In the genomic region with DNA sequence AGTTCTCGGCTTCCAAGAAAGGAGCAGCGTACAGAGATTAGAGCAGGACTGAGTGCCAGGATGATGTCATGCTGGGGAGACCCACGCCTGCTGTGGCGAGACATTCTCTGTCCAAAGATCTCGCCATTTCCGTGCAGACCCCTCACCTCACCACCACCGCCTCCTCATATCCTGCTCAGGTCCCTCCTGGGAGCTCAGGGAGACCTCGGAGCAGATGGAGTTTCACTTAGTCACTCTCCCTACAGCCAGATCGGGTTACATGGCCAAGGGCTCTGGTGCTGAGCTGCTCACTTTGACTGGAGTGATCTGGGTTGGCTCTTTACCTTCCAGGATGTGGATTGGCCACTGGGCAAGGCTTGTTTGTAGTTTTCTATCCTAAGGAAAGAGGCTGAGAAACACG, we compare ENCODE assay signal across 10 mouse cellular contexts. TPM values are rescaled to one million over a fixed set of nuclear protein-coding genes. Genes with fewer than 3 reads are reported as not detected.
A peak's percentile ranks its signal among the peaks of the same experiment; 100 is the strongest.
DNase-seq lines count a peak whose midpoint lies in the region; ATAC-seq and TF ChIP-seq lines count a peak whose summit lies in the region.
"Had no signal": no experiment of that assay in that cellular context is flagged by ENCODE, and none has a peak within 500 bp of the region (broad histone marks: within the 10 kb centered on the region; RNA-seq: fewer than 3 reads in every experiment).

No protein-coding gene starts in this region.

- TF ChIP-seq POLR2A in lung, adult 2 months (IDR thresholded peaks at IDR 0.05; ENCODE audit: borderline replicate concordance, extremely low read depth, low read depth, low read length) = no peak

- peak overlapping the region; percentile 17; the same call in 1 of the 2 replicates for H3K4me2 ChIP-seq in lung, postnatal 0 days (replicated peaks; ENCODE audit: low read depth, low read length)
- peak overlapping the region; percentile 20; the same call in 1 of the 2 replicates for H3K4me2 ChIP-seq in forebrain, embryonic 16.5 days (ENCODE audit: low read length)
- H3K4me2 ChIP-seq: liver, embryonic 12.5 days had no signal

- no peak overlapping the region for H3K4me3 ChIP-seq in lung, postnatal 0 days (ENCODE audit: low read depth, low read length)
- H3K4me3 ChIP-seq in lung, adult 2 months (replicated peaks; ENCODE audit: extremely low read depth, low read depth, low read length) = no peak overlapping the region
- H3K4me3 ChIP-seq in forebrain, embryonic 16.5 days (replicated peaks; ENCODE audit: low read length) = no peak overlapping the region
- H3K4me3 ChIP-seq: liver, embryonic 12.5 days had no signal

- no peak for TF ChIP-seq EP300 in lung, postnatal 0 days (IDR thresholded peaks at IDR 0.05)

- no peak for ATAC-seq in lung, postnatal 0 days
- ATAC-seq in forebrain, embryonic 16.5 days = peak; percentile 43
- ATAC-seq in erythroid progenitor cell, adult 5-6 weeks (replicated peaks; ENCODE audit: low FRiP score, poor library complexity, severe bottlenecking) = no peak
- ATAC-seq: intestine, embryonic 16.5 days; liver, embryonic 12.5 days had no signal

- no peaks in the 10 kb centered on the region for H3K9me3 ChIP-seq in lung, postnatal 0 days (ENCODE audit: low read length)
- H3K9me3 ChIP-seq in forebrain, embryonic 16.5 days (ENCODE audit: control insufficient read depth, low read length) = no peaks in the 10 kb centered on the region
- H3K9me3 ChIP-seq: liver, embryonic 12.5 days had no signal

- no peaks in the 10 kb centered on the region for H3K4me1 ChIP-seq in lung, postnatal 0 days (ENCODE audit: insufficient read depth, low read depth, low read length)
- no peaks in the 10 kb centered on the region for H3K4me1 ChIP-seq in lung, adult 2 months (ENCODE audit: control insufficient read depth, insufficient read depth, low read length)
- peaks cover 4% of the 10 kb centered on the region; the same call in 1 of the 2 replicates for H3K4me1 ChIP-seq in forebrain, embryonic 16.5 days (replicated peaks; ENCODE audit: control insufficient read depth, insufficient read depth, low read length)
- H3K4me1 ChIP-seq: liver, embryonic 12.5 days had no signal

- no peak for TF ChIP-seq CTCF in lung, postnatal 0 days (IDR thresholded peaks at IDR 0.05)
- no peak for TF ChIP-seq CTCF in lung, adult 2 months (IDR thresholded peaks at IDR 0.05; ENCODE audit: insufficient read depth, low read length)

- 26% methylated on average over 10 of the region's 10 CpGs for WGBS in lung, postnatal 0 days
- 27% methylated on average over 10 of the region's 10 CpGs for WGBS in lung, adult 2 months
- WGBS in forebrain, embryonic 16.5 days = 53% methylated on average over 10 of the region's 10 CpGs

- H3K9ac ChIP-seq in lung, postnatal 0 days (replicated peaks; ENCODE audit: low read depth) = no peak overlapping the region
- no peak overlapping the region for H3K9ac ChIP-seq in forebrain, embryonic 16.5 days (replicated peaks; ENCODE audit: low read depth, low read length)
- H3K9ac ChIP-seq: liver, embryonic 12.5 days had no signal

- no peaks in the 10 kb centered on the region for H3K27me3 ChIP-seq in lung, postnatal 0 days (replicated peaks; ENCODE audit: insufficient read depth, low read length)
- H3K27me3 ChIP-seq in forebrain, embryonic 16.5 days (replicated peaks; ENCODE audit: control insufficient read depth, insufficient read depth, low read length) = no peaks in the 10 kb centered on the region
- H3K27me3 ChIP-seq: liver, embryonic 12.5 days had no signal

- H3K27ac ChIP-seq in lung, postnatal 0 days (ENCODE audit: low read length) = no peak overlapping the region
- H3K27ac ChIP-seq in forebrain, embryonic 16.5 days (ENCODE audit: low read length) = no peak overlapping the region
- H3K27ac ChIP-seq: liver, embryonic 12.5 days had no signal

- peak; percentile 8 to 19 for DNase-seq in cerebellum, postnatal 25 days
- no peak for DNase-seq in cerebellum, postnatal 4 days (ENCODE audit: low spot score in 2 of 2)
- no peak for DNase-seq in lung, postnatal 0 days (ENCODE audit: low spot score)
- no peak for DNase-seq in lung, adult 2 months
- peak; percentile 22 for DNase-seq in skeletal muscle tissue, adult 2 months (ENCODE audit: low read depth, low spot score)
- DNase-seq in testis, postnatal 14 days (ENCODE audit: low spot score) = no peak

- no peaks in the 10 kb centered on the region for H3K36me3 ChIP-seq in lung, postnatal 0 days (ENCODE audit: insufficient read depth, low read length)
- no peaks in the 10 kb centered on the region for H3K36me3 ChIP-seq in forebrain, embryonic 16.5 days (ENCODE audit: control insufficient read depth, insufficient read depth)
- H3K36me3 ChIP-seq: liver, embryonic 12.5 days had no signal

RNA-seq across cellular contexts. Expression of a gene that starts 18.5 kb away (rescaled TPM):
- polyA plus RNA-seq in lung, postnatal 0 days (2015; fragmentation: Nextera tagmentation; extraction: Ambion mirVana) = 34.3 and 38.7 TPM in 2 replicates
- polyA plus RNA-seq in lung, adult 2 months (2012; rRNA removed) = 6.6 and 7.3 TPM in 2 replicates
- polyA plus RNA-seq in forebrain, embryonic 16.5 days (2015; fragmentation: Nextera tagmentation; extraction: Ambion mirVana) = 44.1 and 67.1 TPM in 2 replicates
- total RNA-seq in erythroid progenitor cell, adult 5-6 weeks (2015; ENCODE audit: low replicate concordance) = 1.7 and 2.9 TPM in 2 replicates
- total RNA-seq in erythroid progenitor cell, adult 5-6 weeks (2017; ENCODE audit: low replicate concordance) = 2.1 and 3.0 TPM in 2 replicates

Comparison
In these comparisons a context has a peak if more than half of its experiments do, and no peak if none do; other contexts are left out.
1. DNase-seq: peak in cerebellum, postnatal 25 days (2 of 2) and skeletal muscle tissue, adult 2 months (single experiment); none in cerebellum, postnatal 4 days (0 of 2), lung, postnatal 0 days (single experiment), lung, adult 2 months (single experiment) and testis, postnatal 14 days (single experiment).